In genomic region chr6:27657520-27657919, GRCm38 (mm10) we compare ENCODE assay signal across 10 mouse cellular contexts.
DNase-seq lines count a peak whose midpoint lies in the region; ATAC-seq and TF ChIP-seq lines count a peak whose summit lies in the region.
"Had no signal": no experiment of that assay in that cellular context is flagged by ENCODE, and none has a peak within 500 bp of the region (broad histone marks: within the 10 kb centered on the region; RNA-seq: fewer than 3 reads in every experiment).

No protein-coding gene starts in this region.

- H3K9me3 ChIP-seq in intestine, postnatal 0 days (ENCODE audit: control insufficient read depth): no peaks in the 10 kb centered on the region
- no peaks in the 10 kb centered on the region for H3K9me3 ChIP-seq in intestine, embryonic 16.5 days (ENCODE audit: control insufficient read depth, low read length)
- H3K9me3 ChIP-seq in MEL (replicated peaks; ENCODE audit: insufficient read depth, low read length): no peaks in the 10 kb centered on the region

- H3K4me3 ChIP-seq in intestine, postnatal 0 days (ENCODE audit: low read depth, low read length): no peak overlapping the region
- H3K4me3 ChIP-seq in intestine, embryonic 16.5 days (ENCODE audit: low read length): no peak overlapping the region
- H3K4me3 ChIP-seq in MEL (ENCODE audit: control insufficient read depth in 1 of 2, insufficient read depth in 1 of 2, low read depth in 2 of 2, low read length in 2 of 2): no peak overlapping the region
- H3K4me3 ChIP-seq: erythroblast, embryonic 14.5 days; myocyte had no signal

- 64% methylated on average over 1 of the region's 1 CpGs for WGBS in intestine, postnatal 0 days
- WGBS in intestine, embryonic 16.5 days: 72% methylated on average over 1 of the region's 1 CpGs

- ATAC-seq in intestine, postnatal 0 days: no peak
- no peak for ATAC-seq in intestine, embryonic 16.5 days
- ATAC-seq in megakaryocyte, adult 5-6 weeks (ENCODE audit: poor library complexity, severe bottlenecking): 0 out of 2 replicates have a peak, but pooled peaks have one; percentile 56

- no peak overlapping the region for H3K9ac ChIP-seq in intestine, postnatal 0 days (ENCODE audit: low read depth, low read length)
- H3K9ac ChIP-seq in intestine, embryonic 16.5 days (ENCODE audit: low read depth, low read length): no peak overlapping the region
- H3K9ac ChIP-seq in MEL (ENCODE audit: control insufficient read depth, low read depth, low read length, poor library complexity, severe bottlenecking): no peak overlapping the region

- peak; percentile 89 for TF ChIP-seq CTCF in intestine, postnatal 0 days (IDR thresholded peaks at IDR 0.05; ENCODE audit: low read depth)
- TF ChIP-seq CTCF in MEL (IDR thresholded peaks at IDR 0.05 in 2 of 3, conservative IDR thresholded peaks at IDR 0.05 in 1 of 3; ENCODE audit: control insufficient read depth in 1 of 3, insufficient read depth in 1 of 3, low read depth in 2 of 3, low read length in 3 of 3, poor library complexity in 1 of 3, severe bottlenecking in 1 of 3): peak; percentile 66 to 90 (median 71)

- no peak overlapping the region for H3K4me2 ChIP-seq in intestine, postnatal 0 days (replicated peaks; ENCODE audit: low read depth)
- no peak overlapping the region for H3K4me2 ChIP-seq in intestine, embryonic 16.5 days (ENCODE audit: low read depth, low read length)

- peak; percentile 71 for DNase-seq in MEL (ENCODE audit: low read depth, low spot score)
- peak; percentile 5 for DNase-seq in cerebellum, adult 9-11 months
- peak; percentile 49 to 76 for DNase-seq in frontal cortex, postnatal 36 days (ENCODE audit: low spot score in 2 of 2)
- peak; percentile 31 to 52 for DNase-seq in layer of hippocampus, adult 8-10 months (ENCODE audit: low spot score in 2 of 2)
- DNase-seq in T-cell, adult 2 months (ENCODE audit: low spot score): no peak

- no peak overlapping the region for H3K27ac ChIP-seq in intestine, postnatal 0 days (ENCODE audit: low read depth, low read length)
- H3K27ac ChIP-seq in intestine, embryonic 16.5 days (ENCODE audit: low read length): no peak overlapping the region
- H3K27ac ChIP-seq in MEL (ENCODE audit: control insufficient read depth, low read depth, low read length): no peak overlapping the region

- peak; percentile 95 for TF ChIP-seq RAD21 in MEL (IDR thresholded peaks at IDR 0.05; ENCODE audit: low read depth, low read length)

- TF ChIP-seq POLR2A in MEL (IDR thresholded peaks at IDR 0.05; ENCODE audit: control insufficient read depth in 1 of 2, insufficient read depth in 1 of 2, low read depth in 1 of 2, low read length in 2 of 2, poor library complexity in 1 of 2): no peak

- no peak for TF ChIP-seq EP300 in MEL (IDR thresholded peaks at IDR 0.05; ENCODE audit: low read depth in 1 of 2, low read length in 2 of 2)

- H3K36me3 ChIP-seq in intestine, postnatal 0 days (ENCODE audit: control insufficient read depth, insufficient read depth): no peaks in the 10 kb centered on the region
- no peaks in the 10 kb centered on the region for H3K36me3 ChIP-seq in intestine, embryonic 16.5 days (ENCODE audit: control insufficient read depth, insufficient read depth, low read length)
- no peaks in the 10 kb centered on the region for H3K36me3 ChIP-seq in MEL (ENCODE audit: control insufficient read depth in 1 of 2, insufficient read depth in 2 of 2, low read length in 2 of 2)

- H3K79me2 ChIP-seq in MEL (ENCODE audit: control insufficient read depth, insufficient read depth, low read length, poor library complexity): no peaks in the 10 kb centered on the region

- no peaks in the 10 kb centered on the region for H3K4me1 ChIP-seq in intestine, postnatal 0 days (replicated peaks; ENCODE audit: control insufficient read depth, insufficient read depth, low read length)
- H3K4me1 ChIP-seq in intestine, embryonic 16.5 days (ENCODE audit: control insufficient read depth, insufficient read depth, low read length): no peaks in the 10 kb centered on the region
- no peaks in the 10 kb centered on the region for H3K4me1 ChIP-seq in MEL (ENCODE audit: control insufficient read depth in 1 of 2, insufficient read depth in 2 of 2, low read length in 2 of 2)

- H3K27me3 ChIP-seq in intestine, postnatal 0 days (replicated peaks; ENCODE audit: control insufficient read depth, insufficient read depth, low read length): no peaks in the 10 kb centered on the region
- no peaks in the 10 kb centered on the region for H3K27me3 ChIP-seq in intestine, embryonic 16.5 days (replicated peaks; ENCODE audit: control insufficient read depth, insufficient read depth, low read length)
- no peaks in the 10 kb centered on the region; a peak in 1 of 4 replicates for H3K27me3 ChIP-seq in MEL (ENCODE audit: control insufficient read depth in 1 of 2, insufficient read depth in 2 of 2, low read length in 2 of 2)

TF ChIP-seq in MEL, 35 proteins besides CTCF, POLR2A, EP300 and RAD21:
- peak; percentile 94 for TF ChIP-seq SMC3 (IDR thresholded peaks at IDR 0.05; ENCODE audit: low read depth, low read length)
- no peak for TF ChIP-seq MYC (IDR thresholded peaks at IDR 0.05; ENCODE audit: low read depth, low read length)
- no peak for TF ChIP-seq POLR2AphosphoS5 (IDR thresholded peaks at IDR 0.05; ENCODE audit: borderline replicate concordance, low read depth, low read length)
- TF ChIP-seq ETS1 (IDR thresholded peaks at IDR 0.05; ENCODE audit: low read depth, low read length): no peak
- TF ChIP-seq TAL1 (IDR thresholded peaks at IDR 0.05; ENCODE audit: low read length): no peak
- no peak for TF ChIP-seq USF1 (IDR thresholded peaks at IDR 0.05; ENCODE audit: low read depth, low read length)
- no peak for TF ChIP-seq USF2 (IDR thresholded peaks at IDR 0.05; ENCODE audit: borderline replicate concordance in 1 of 2, insufficient read depth in 1 of 2, low read depth in 1 of 2, low read length in 2 of 2)
- no peak for TF ChIP-seq CHD2 (IDR thresholded peaks at IDR 0.05; ENCODE audit: low read length)
- peak; percentile 92 for TF ChIP-seq ZC3H11A (IDR thresholded peaks at IDR 0.05; ENCODE audit: low read depth, low read length)
- TF ChIP-seq ZMIZ1 (IDR thresholded peaks at IDR 0.05; ENCODE audit: low read depth, low read length): no peak
- no peak for TF ChIP-seq ZNF384 (IDR thresholded peaks at IDR 0.05; ENCODE audit: low read depth, low read length)
TF ChIP-seq in MEL: peak in this region for 2.
